Mouse (Mus musculus) CH12.LX (cell line): ENCODE results near the gene Dnph1.

Source experiments
- CHD1 ChIP-seq: IDR thresholded peaks from 2 replicates; pipeline ENCODE4 v1.6.1; 2012; ENCODE audit warnings: low read depth, low read length, improper control_type of control experiment, inconsistent platforms
- CHD2 ChIP-seq: IDR thresholded peaks from 2 replicates; pipeline ENCODE4 v1.6.1; 2011; ENCODE audit warnings: low read length, improper control_type of control experiment
- CTCF ChIP-seq, 2 experiments: IDR thresholded peaks in 1 of 2; conservative IDR thresholded peaks in 1 of 2; 2 replicates each; pipeline ENCODE4 v1.5.1; 2011 to 2012; ENCODE audit warnings: low read depth in 2 of 2, low read length in 2 of 2, improper control_type of control experiment in 1 of 2, inconsistent platforms in 1 of 2, mild to moderate bottlenecking in 1 of 2, moderate library complexity in 1 of 2
- EP300 ChIP-seq: IDR thresholded peaks from 2 replicates; pipeline ENCODE4 v1.6.1; 2011; ENCODE audit warnings: low read length, improper control_type of control experiment
- PAX5 ChIP-seq: IDR thresholded peaks from 2 replicates; pipeline ENCODE4 v1.6.1; 2012; ENCODE audit warnings: low read length, inconsistent platforms, mixed read lengths
- POLR2A ChIP-seq: IDR thresholded peaks from 2 replicates; pipeline ENCODE4 v1.6.1; 2011; ENCODE audit warnings: low read depth, mild to moderate bottlenecking, improper control_type of control experiment, low read length
- POLR2AphosphoS2 ChIP-seq: IDR thresholded peaks from 2 replicates; pipeline ENCODE4 v1.6.1; 2011; ENCODE audit warnings: low read depth, low read length, improper control_type of control experiment
- ZC3H11A ChIP-seq: IDR thresholded peaks from 2 replicates; pipeline ENCODE4 v1.6.1; 2012; ENCODE audit warnings: low read depth, mild to moderate bottlenecking, inconsistent platforms, low read length, improper control_type of control experiment

DNA sequence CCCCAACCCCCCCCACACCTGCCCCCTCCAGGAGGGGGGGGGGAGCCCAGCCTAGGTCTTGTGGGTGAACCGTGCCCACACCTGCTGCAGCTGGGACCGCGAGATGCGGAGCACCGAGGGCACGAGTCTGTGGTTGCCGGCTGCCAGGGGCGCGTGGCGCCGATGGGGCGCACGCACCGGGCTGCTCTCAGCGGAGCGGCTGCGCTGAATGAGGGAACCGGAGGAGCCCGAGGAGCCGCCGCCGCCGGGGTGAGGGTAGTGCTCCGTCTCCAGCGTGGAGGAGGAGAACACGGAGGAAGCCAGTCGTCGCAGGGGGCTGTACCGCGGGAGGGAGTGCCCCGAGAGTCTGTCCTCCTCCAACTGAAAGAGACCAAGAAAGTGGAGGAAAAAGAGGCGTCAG is 35.8 kb upstream of the Dnph1 start:
- TF ChIP-seq POLR2AphosphoS2 (no peak), ZC3H11A (no peak), CTCF (conservative IDR thresholded peaks at IDR 0.05 in 1 of 2, IDR thresholded peaks at IDR 0.05 in 1 of 2; ENCODE audit: low read depth in 2 of 2, low read length in 2 of 2) (no peak), POLR2A (no peak), EP300 (no peak), CHD1 (no peak), CHD2 (no peak), PAX5 (no peak)
